Mouse (Mus musculus) hindlimb bud, embryonic 11.5 days (tissue): ENCODE results near the gene BC024978.
"Not testable (repeated sequence)": the region's sequence is repeated elsewhere in the genome, so short reads cannot be mapped to it uniquely, and the experiment has no call there.

ENCODE experiments used
- DNase-seq: peaks from one replicate; pipeline ENCODE4 v3.0.0-alpha.2; 2012; ENCODE audit warnings: low read depth, low spot score; ENCODE audit errors: extremely low spot score

Gene BC024978

DNA sequence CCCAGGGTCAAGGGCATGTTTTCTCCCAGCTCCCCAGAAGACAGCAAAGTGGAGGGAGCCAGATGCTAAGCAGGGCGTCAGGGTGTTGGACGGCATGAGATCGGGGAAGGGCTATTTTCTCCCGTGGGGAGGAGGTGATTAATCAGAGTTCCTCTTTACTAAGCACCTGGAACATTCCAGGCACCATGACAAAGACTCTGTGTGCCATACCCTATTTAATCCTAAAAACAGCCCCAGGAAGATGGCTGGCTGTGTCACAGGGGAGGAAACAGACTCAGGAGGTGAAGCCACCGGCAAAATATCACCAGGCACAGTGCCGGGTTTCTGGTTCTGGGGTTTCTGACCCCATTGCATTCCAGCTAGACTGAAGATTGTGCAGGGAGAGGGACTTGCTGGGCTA lies 26.4 kb downstream of the BC024978 start:
- DNase-seq = no peak

DNA sequence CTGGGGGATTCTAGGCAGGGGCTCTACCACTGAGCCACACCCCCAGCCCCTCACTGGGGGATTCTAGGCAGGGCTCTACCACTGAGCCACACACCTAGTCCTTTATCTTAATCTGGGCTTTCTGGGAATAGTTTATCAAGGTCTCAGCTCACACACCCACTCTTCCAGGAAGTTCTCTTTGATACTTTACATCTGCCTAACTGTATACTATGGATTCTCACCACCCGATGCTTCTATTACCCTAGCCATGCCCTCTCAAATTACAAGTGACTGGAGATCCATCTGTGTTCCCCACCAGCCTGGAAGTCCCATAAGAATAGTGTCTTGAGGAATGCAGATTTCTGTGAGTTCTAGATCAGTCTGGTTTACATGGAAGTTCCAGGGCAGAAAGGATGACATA lies 27.0 kb downstream of the BC024978 start:
- DNase-seq = no peak

DNA sequence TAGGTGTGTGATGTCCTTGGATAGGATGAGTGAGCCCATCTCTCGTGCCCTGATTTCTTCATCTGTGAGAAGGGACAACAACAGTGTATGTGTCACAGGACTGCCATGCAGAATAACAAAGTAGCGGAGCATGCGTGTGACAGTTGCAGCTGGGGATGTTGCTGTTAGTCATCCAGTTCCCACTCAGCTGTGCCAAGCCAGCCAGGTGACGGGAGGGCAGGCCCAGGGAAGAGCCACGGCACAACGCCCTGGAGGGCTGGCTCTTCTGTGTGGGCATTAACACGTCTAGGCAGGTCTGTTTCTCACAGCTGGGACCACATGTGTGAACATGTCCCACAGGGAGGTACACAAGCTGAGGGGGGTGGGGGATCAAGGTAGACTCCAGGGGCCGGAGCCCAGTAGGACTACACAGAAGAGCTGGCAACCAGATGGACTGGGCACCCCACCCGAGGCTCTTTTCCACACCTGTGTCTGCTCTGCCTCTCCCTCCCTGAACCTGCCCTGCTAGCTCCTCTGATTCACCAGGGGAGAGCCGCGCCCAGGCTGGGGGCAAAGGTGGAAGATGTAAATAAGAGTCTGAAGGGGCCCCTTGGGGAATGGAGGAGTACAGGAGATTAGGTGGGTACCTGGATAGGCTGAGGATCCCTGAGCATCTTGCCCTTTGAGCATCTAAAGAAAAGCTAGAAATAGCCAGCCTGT lies 29.4 kb downstream of the BC024978 start:
- no peak for DNase-seq

DNA sequence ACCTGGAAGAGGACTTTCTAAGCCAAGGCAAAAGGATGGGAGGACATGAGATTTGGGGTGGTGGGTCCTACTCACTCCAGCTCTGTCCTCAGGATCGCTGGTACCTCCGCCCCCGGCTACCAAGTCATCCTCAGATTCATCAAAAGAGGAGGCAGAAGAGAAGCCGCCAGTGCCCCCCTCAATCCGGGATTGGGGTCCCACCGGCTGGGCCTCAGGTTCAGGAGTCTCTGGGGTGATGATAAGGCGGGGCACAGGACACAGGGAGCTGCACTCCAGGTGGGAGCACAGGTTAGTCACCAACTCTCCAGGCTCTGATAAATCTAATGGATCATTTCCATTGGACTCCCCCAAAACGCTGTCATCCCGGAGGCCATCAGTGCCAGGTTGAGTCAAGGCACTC lies 31.7 kb downstream of the BC024978 start:
- no peak for DNase-seq

DNA sequence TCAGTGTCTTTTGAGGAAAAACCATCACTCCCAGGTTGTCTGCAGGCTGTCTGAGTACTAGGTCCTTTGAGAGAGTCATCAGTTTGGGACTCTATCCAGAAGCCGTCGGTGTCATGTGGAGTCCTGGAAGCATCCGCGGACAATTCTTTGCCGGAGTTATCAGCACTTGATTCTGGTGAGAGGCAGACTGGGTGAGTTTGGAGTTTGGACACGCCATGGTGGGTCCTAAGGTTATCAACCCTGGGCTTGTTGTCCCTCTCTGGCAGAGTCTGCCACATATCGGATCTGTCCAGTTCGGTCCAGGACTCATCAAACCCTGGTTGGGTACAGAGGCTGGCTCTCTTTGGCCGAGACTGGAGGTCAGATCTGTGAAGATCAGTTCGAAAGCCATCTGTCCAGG lies 32.1 kb downstream of the BC024978 start:
- DNase-seq = no peak

DNA sequence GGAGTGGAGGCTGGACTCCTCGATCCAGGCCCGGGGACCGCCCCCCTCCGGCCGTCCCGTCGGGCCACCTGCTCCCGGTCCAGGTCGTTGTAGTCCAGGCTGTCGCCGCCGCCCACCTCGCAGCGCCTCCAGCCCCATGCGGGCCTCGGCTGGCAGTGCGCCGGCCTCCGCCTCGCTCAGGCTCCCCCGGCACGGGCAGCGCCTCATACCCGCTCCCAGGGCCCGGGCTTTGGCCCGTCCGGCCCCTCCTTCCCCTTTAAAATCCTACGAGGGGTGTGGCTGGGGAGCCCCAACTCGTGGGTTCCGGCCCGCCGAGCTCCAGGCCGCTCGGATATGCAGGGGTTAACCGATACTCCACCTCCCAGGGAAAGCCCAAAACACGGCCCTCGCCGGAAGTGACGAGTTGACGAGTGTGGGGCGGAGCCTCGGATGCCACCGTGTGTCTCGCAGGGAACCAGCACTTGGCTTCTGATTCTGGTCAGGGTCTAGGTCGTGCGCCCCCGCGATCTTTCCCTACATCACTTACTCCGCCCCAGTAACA lies 32.8 kb downstream of the BC024978 start, which contains the start of gene Itpkc:
Gene Itpkc (minus strand): TSS at position 381 of the 541 bp plus-strand sequence.
- DNase-seq = peak; percentile 82

DNA sequence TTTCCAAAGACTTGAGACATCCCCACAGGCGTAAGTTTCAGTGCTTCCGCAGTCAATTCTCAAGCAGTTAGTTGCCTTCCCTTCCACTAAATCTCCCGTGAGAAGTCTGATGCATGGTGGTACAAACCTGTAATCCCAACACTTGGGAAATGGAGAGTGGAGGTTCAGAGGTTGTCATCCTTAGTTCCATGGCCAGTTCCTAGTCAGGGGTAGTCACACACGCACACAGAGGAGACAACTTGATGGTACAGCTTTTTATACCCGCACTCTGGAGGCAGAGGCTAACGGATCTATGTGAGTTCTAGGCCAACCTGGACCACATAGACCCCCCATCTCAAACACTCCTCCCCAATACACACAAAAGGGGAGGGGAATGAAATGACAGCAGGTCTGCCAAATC lies 33.3 kb downstream of the BC024978 start:
- DNase-seq = no peak

DNA sequence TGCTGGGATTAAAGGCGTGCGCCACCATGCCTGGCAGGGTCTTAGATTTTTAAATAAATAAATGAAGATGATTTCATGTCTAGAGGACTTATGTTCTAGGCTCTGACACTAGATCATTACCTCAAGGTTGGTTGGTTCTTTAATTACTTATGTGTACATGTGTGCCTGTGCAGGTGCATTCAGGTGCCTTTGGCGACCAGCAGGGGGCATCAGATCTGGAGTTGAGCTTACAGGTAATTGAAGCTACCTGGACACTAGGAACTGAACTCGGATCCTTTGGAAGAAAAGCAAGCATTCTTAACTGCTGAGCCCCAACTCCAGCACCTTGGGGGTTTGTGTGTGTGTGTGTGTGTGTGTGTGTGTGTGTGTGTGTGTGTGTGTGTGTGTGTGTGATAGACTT lies 35.2 kb downstream of the BC024978 start:
- DNase-seq = no peak

DNA sequence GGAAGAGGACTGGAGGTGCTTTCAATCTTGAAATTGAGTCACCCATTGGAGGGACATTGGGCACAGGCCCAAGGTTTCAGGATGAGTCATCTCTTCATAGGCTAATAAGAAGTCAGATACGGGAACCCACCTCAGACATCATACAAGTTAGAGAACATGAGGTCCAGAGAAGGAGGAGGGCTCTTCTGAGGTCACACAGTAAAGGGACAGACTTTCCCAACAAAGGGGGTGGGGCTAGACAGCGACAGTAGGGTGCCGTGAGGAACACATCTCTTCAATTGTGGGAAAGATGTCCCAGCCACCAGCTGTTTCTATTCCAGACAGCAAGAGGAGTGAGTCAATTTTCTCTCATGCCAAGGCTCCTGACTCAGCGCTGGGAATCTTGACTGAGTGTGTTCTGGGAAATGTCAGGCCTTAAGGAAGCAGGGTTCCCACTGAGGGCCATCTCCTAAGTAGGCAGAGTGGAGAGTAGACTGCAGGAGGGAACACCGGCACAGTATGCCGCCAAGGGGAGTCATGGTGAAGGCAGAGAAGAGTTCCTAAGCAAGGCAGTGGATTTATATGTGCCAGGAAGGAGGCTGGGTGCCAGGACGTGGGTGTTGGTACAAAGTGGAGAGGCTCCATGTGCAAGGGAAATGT lies 36.2 kb downstream of the BC024978 start:
- DNase-seq = no peak

DNA sequence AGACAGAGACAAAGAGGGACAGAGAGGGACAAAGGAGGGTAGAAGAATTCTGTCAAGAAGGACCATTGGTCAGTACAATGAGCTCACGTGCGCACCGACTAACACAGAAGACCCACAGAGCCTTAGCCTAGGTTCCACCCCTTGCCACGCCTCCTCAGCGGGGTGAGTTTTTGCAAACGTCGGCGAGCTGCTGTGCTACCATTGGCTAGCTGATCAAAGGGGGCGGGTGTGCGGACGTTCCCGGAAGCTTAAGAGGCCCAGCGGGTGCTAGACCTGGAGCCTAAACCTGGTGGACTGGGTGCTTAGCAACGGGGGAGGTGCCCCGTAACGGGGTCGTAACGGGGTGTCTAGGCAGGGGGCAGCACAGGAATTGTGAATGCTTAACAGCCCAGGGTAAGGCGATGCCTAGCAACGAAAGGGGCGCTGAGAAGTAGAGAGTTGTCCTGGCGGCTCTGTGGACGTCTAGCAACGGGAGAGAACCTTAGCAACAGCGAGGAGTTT lies 37.2 kb downstream of the BC024978 start, which contains the start of gene Coq8b:
Gene Coq8b (plus strand): TSS at position 243 of the 501 bp plus-strand sequence.
- DNase-seq = peak; percentile 83

DNA sequence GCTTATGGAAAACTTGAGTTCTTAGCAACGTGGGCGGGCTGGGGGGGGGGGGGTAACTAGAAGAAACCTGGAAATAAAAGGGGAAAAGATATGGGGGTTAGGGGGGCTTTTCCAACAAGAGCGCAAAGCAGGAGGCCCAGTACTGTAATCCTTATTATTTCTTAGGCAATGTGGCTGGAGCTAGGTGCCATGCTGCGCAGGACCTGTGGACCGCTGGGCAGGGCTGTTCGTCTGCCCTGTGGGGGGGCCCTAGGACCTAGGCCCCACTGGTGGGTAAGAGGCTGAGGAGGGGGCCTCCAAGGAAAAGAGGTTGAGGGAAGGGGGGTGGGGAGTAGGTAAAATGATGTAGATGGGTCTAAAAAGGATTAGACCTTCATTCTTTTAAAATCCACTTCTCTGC lies 37.7 kb downstream of the BC024978 start:
- no peak for DNase-seq

DNA sequence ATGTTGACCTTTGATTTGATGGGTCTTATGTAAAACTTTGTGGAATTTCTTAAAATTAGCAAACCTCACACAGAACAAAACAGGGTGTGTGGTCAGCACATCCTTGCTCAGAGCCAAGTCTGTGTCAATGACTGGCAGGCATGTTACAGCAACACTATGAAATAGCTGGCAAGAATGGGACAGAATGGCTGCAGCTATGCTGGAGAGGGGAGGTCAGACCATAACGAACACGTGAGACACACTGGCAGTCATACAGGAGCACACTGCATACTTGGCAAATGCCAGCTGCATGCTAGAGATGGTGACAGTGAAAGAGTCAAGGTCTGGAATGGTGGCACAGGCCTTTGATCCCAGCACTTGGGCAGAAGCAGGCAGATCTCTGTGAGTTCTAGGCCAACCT lies 40.1 kb downstream of the BC024978 start:
- no peak for DNase-seq

DNA sequence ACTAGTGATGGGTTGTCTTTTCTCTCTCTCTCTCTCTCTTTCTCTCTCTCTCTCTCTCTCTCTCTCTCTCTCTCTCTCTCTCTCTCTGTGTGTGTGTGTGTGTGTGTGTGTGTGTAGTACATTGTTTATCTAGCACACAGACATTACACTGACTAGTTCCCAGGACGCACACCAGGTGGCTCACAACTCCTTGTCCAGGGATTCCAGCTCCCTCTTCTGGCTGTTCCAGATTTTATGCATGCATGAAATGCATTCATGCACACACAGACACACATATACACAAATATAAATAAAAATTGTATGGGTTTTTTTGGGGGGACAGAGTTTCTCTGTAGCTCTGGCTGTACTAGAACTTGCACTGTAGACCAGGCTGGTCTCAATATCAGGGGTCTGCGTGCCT lies 41.9 kb downstream of the BC024978 start:
- no peak for DNase-seq

DNA sequence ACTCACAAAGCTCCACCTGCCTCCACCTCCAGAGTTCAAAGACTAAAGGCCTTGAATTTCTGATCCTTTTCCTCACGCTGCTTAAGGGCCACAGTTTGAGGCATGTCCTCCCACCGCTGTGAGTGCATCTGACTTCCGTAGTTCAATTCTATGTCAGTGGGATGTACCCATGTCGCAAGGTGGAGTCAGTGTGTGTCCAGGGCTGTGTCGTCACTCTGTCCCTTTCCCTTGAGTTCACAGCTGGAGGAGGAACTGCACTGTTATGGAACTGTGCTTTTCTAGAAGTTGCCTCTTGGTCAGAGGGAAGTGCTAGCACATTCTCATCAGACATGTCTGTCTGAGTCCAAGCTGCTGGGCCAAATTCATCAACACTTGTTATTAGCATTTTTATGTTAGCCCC lies 43.0 kb downstream of the BC024978 start:
- no peak for DNase-seq

DNA sequence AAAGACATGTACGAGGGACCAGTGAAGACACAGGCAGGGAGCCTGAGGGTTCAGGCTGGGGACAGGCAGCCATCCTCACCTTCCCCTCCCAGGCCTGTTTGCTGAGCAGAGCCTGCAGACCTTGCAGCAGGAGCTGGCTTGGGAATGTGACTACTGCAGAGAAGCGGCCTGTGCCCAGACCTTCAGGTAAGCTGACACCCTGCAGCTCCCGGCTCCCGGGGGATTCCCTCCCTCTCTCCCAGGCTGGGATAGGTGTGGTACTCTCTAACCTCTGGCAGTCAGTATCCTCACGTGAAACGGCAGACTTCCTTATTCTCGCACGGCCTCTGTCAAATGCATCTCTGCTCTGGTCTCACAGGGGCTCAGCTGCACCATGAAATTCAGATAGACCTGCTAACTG lies 47.6 kb downstream of the BC024978 start:
- no peak for DNase-seq

DNA sequence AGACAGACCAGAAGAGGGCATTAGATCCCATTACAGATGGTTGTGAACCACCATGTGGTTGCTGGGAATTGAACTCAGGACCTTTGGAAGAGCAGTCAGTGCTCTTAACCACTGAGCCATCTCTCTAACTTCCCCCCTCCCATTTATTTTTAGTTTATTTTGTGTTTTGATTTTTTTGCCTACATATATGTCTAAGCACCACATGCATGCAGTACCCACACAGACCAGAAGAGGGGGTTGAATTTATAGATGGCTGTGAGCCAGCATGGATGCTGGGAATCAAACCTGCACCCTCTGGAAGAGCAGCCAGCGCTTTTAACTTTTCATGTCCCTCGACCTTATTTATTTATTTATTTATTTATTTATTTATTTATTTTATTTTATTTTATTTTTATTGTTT lies 48.5 kb downstream of the BC024978 start:
- DNase-seq = not testable (repeated sequence)

DNA sequence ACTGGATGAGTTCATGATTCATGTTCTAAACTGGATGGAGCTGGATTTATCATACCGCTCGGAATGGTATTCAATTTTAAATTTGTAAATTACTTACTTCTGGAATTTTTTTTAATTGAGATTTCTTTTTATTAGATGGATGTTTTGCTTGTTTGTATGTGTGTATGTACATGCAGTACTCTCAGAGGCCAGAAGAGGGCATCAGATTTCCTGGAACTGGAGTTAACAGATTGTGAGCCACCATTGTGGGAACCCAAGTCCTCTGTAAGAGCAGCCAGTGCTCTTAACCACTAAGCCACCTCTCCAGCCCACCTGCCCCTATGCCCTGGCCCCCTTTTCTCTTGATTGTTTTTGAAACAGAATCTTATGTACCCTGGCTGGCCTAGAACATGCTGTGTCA lies 53.6 kb downstream of the BC024978 start:
- no peak for DNase-seq

DNA sequence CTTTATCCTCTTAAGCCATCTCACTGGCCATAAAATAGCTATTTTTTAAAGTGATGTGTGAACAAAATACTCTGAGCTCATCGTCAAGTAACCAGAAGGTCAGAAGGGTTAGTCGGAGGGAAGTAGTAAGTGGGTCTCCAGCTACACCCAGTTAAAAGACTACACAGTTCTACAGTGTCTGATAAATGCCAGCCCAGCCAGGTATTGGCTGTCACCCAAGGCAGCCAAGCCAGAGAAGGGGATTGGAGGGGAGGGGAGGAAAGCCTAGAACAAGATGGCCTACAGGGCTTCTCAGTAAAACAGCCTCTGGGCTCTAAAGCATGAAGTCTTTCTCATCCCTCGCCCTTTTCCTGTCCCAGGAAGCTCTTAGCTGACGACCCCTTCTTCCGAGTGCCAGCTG lies 54.3 kb downstream of the BC024978 start:
- DNase-seq = no peak

DNA sequence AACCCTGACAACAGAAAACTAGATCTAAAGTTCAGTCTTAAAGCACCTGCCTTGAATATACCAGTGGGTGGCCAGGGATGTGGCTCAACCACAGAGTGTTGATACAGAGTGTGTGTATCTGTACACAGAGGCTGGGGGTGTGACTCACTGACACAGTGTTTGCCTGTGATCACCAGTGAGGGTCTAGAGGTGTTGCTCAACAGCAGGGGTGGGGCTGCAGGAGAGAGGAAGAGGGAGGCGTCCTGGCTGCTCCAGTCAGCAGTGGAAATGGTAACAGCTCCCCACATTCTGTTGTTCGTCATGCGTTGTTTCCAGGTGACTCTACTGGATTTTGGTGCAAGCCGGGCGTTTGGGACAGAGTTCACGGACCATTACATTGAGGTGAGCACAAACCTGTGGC lies 56.4 kb downstream of the BC024978 start:
- DNase-seq = no peak

DNA sequence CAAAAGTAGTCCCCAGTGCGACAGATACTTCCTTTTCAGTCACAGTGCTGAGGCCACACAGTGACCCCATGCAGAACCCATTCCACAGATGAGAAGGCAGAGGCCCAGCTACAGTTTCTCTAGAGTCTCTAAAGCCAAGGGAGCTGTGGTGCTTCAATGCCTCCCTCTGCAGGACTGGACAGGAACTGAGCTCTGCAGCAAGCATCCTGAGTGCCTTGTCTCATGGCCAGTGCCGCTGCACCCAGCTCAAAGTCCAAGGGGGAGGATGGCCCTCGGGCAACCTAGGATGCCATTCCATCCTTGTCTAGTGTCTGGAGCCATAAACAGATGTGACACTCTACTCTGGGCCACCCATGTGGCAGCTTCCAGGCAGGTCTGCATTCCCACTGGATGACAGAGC lies 60.1 kb downstream of the BC024978 start:
- no peak for DNase-seq

DNA sequence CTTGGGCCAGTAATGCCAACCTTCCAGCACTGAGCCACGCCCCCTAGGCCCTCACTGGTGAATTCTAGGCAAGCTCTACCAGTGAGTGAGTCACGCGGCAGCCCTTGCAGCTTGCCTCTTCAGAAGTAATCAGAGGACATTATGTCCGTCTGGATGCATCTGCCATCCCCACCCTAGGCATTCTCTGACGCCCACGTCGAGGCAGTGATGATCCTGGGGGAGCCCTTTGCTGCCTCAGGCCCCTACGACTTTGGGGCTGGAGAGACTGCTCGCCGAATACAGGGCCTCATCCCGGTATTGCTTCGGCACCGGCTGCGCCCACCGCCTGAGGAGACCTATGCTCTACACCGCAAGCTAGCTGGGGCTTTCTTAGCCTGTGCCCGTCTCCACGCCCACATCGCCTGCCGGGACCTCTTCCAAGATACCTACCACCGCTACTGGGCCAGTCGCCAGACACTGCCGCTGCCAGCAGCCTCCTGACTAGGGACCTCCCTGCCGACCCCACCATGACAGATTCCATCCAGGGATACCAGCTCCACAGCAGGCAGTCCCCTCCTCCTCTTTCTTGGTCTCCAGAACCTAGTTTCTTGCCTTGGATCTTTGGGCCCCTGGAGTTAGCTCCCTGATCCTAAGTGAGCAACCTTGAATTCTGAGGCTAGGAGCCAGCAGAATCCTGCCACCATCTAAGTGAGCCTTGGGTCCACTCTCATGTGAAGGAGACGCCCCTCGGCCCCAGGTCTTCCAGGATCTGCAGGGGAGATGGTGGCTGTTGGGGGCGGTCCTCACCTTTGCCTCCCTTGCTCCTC lies 61.7 kb downstream of the BC024978 start:
- DNase-seq = no peak

DNA sequence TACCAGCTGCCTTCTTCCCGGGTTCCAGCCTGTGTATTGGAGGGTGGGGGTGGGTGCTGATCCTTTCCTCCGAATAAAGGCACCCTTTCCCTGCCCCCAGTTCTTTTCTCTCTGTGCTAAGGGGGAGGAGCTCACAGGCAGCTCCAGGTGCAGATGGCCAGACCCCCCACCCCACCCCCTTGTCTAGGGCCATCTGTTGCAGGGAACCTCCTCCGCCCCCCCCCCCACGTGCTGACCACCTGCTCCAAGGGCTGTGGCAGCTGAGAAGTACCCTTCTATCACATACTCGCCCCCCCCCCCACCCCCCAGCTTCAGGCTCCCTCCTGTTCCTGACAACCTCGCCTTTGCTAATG lies 62.2 kb downstream of the BC024978 start:
- no peak for DNase-seq
